Mouse (Mus musculus) right cerebral cortex, postnatal 4 days (tissue): ENCODE data around the gene Zfp941.
A peak's percentile ranks its signal among the peaks of the same experiment; 100 is the strongest.

Experiments used
- DNase-seq: peaks from one replicate; pipeline ENCODE4 v3.0.0-alpha.2; 2022

Zfp941 gene

GRCm38 (mm10) chr7:140821653-140822329 is at the start of gene Zfp941:
Gene Zfp941 (minus strand): TSS chr7:140822178.
- peak; percentile 71 for DNase-seq

GRCm38 (mm10) chr7:140864761-140865160 is 42.8 kb upstream of the Zfp941 start:
- no peak for DNase-seq

- DNase-seq = no peak
Measured at GRCm38 (mm10) chr7:140860728-140861127, 38.8 kb upstream of the Zfp941 start.

- DNase-seq = no peak
Measured at GRCm38 (mm10) chr7:140859997-140860396, 38.0 kb upstream of the Zfp941 start.

GRCm38 (mm10) chr7:140858746-140859145 is 36.8 kb upstream of the Zfp941 start:
- DNase-seq = no peak

GRCm38 (mm10) chr7:140857550-140858505 is 35.9 kb upstream of the Zfp941 start, which contains the start of gene Bet1l:
Gene Bet1l (minus strand): TSS chr7:140857577.
- no peak for DNase-seq

- DNase-seq = peak; percentile 78
Measured at GRCm38 (mm10) chr7:140856785-140857549, 35.0 kb upstream of the Zfp941 start, which contains the start of gene Ric8a. Gene Ric8a (plus strand): TSS chr7:140856957.

- DNase-seq = peak; percentile 72
Measured at GRCm38 (mm10) chr7:140855860-140856784, 34.1 kb upstream of the Zfp941 start, which contains the start of gene Gm45785. Gene Gm45785 (minus strand): TSS chr7:140856331.

- DNase-seq = no peak
Measured at GRCm38 (mm10) chr7:140855181-140855580, 33.2 kb upstream of the Zfp941 start.

- DNase-seq = no peak
Measured at GRCm38 (mm10) chr7:140854483-140854882, 32.5 kb upstream of the Zfp941 start.

GRCm38 (mm10) chr7:140853386-140853785 is 31.4 kb upstream of the Zfp941 start:
- no peak for DNase-seq

GRCm38 (mm10) chr7:140851916-140852315 is 29.9 kb upstream of the Zfp941 start:
- no peak for DNase-seq

GRCm38 (mm10) chr7:140848591-140848990 is 26.6 kb upstream of the Zfp941 start:
- DNase-seq = no peak

GRCm38 (mm10) chr7:140847755-140848580 is 26.0 kb upstream of the Zfp941 start, which contains the start of gene Odf3:
Gene Odf3 (plus strand): TSS chr7:140847805.
- peak; percentile 63 for DNase-seq

- DNase-seq = no peak
Measured at GRCm38 (mm10) chr7:140846676-140847075, 24.7 kb upstream of the Zfp941 start.

- DNase-seq = no peak
Measured at GRCm38 (mm10) chr7:140845683-140846082, 23.7 kb upstream of the Zfp941 start.

GRCm38 (mm10) chr7:140844905-140845665 is 23.1 kb upstream of the Zfp941 start, which contains the start of gene Scgb1c1:
Gene Scgb1c1 (plus strand): TSS chr7:140845547.
- DNase-seq = peak; percentile 99

GRCm38 (mm10) chr7:140843806-140844205 is 21.8 kb upstream of the Zfp941 start:
- DNase-seq = no peak
